Mouse (Mus musculus): ENCODE results near the gene Mtrex.

Gene Mtrex

GRCm38 (mm10) chr13:112927287-112928001, at the start of gene Mtrex, which contains the start of gene Dhx29:
TSS of gene Mtrex (minus strand) at chr13:112927398.
TSS of gene Dhx29 (plus strand) at chr13:112927454.
- peak; percentile 99 for DNase-seq (ENCODE audit: low spot score)

GRCm38 (mm10) chr13:112976720-112977119, 49.5 kb upstream of the Mtrex start:
- DNase-seq (ENCODE audit: low spot score), result no peak

- DNase-seq (ENCODE audit: low spot score), result no peak
Observed at GRCm38 (mm10) chr13:112967267-112967666, 40.1 kb upstream of the Mtrex start.

- DNase-seq (ENCODE audit: low spot score), result no peak
Observed at GRCm38 (mm10) chr13:112964421-112964820, 37.2 kb upstream of the Mtrex start.

DNA sequence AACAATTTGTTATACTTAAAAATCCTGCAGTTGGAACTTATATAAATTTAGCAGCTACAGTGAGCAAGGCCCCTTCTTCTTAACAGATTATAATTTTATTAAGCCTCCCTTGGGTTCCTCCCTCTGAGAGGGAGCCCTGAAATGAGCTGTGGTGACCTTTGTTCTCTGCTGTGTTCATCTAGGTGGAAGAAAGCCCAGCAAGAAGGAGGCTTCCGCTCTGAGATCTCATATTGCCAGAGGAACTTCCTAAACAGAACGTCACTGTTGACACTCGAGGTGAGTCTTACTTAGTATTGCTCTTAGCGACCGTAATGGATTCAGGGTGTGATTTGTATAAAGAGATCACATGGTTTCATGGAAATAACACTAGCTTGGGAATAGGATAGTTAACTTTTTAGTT, 35.9 kb upstream of the Mtrex start:
- no peak for DNase-seq (ENCODE audit: low spot score)

- DNase-seq (ENCODE audit: low spot score), result no peak
Observed at GRCm38 (mm10) chr13:112954067-112954466, 26.9 kb upstream of the Mtrex start.

DNA sequence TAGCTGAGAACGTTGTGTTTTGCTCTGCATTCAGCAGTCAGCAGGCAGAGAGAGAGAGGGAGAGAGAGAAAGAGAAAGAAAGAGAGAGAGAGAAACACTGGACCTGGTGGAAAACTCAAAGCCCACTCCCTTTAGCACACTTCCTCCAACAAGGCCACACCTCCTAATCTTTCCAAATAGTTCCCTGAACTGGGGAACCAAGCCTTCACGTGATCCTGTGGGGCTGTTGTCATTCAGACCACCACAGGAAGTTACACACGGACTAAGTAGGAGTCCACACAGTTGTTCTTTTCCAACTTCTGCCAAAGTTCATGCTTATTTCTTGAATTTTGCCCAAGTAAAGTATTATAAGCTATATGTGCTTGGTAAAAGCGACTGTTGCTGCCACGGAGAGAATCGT, 18.7 kb upstream of the Mtrex start:
- DNase-seq (ENCODE audit: low spot score), result no peak

DNA sequence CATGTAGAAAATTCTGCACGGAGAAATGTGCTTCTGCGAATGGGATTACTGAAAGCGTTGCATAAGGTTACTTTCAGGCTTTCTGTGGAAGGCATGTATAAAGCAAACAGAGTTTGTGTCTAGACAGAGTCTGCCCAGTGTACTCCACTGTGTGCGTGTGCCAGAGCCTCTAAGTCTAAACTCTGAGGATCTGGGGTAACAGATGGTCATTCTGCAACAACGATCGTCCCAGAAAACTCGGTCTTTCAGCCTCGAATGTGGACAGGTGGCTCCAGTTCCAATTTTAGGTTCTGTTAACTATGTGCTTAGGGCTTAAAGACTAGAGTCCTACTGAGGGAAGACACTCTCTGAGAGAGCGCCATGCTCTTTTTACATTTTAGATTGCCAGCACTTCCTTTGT, 18.1 kb upstream of the Mtrex start:
- no peak for DNase-seq (ENCODE audit: low spot score)

- no peak for DNase-seq (ENCODE audit: low spot score)
Observed at GRCm38 (mm10) chr13:112941879-112942330, 14.7 kb upstream of the Mtrex start.

- DNase-seq (ENCODE audit: low spot score), result no peak
Observed at GRCm38 (mm10) chr13:112938130-112938529, 10.9 kb upstream of the Mtrex start.

DNA sequence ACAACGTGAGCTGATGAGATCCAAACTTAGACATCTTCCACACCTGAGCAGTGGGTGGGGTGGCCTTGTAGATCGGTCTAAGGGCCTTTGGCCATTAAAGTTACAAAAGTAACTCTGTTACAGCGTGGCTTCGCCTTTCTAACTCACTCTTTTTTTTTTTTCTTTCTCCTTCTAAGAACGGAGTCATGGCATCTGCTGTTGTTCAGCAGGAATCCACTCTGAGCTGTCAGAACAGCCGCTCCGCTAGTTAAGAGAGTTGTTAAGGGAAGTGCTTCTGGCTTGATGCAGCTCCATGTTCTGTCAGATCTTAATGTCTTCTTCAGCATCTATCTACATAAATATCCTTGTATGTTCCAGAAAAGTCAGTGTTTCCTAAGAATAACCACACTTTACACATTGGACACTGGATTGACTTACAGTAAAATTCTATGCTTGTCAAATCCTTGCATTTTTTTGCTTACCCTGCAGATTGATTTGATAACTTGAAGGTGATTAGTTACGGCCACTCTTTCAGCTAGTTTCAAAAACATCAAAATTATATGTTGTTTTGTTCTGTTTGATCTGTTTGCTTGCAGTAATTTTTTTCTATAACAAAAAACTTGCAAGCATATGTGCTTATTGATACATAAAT, 955 bp upstream of the Mtrex start:
- DNase-seq (ENCODE audit: low spot score), result no peak

DNA sequence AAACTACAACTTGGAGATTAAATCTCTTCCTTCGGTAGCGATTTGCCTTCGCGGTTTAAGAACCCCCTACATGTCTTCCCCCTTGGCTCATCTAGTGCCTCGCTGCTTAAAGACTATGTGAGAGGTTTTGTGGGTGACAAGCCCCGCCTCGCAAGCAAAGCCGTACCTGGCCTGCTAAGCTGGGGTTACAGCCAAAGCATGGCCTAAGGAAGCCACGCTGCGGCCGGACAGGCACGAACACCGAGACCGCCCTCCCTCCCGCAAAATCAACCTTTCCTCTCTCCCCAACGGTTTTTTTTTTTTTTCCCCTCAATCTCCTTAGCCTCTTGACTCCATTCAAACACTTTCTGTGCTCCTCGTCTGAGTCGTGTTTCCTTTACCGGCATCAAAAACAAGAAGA, 402 bp downstream of the Mtrex start:
- DNase-seq (ENCODE audit: low spot score), result peak; percentile 24

DNA sequence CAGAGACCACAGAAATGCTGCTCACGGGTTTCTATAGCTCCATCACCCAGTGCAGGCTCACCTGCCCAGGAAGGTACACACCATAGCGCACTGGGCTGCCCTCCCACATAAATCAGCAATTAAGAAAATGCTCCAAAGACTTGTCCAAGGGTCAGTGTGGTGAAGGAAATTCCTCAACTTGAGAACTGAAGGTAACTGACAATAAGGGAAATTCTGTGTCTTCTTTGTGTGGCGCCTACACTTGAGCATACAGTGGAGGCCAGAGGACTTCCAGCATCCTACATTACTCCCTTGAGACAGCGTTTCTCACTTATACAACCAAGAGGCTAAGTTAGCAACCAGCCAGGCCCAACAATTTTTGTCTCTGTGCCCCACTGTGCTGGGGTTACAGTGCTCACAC, 1.2 kb downstream of the Mtrex start:
- DNase-seq (ENCODE audit: low spot score), result no peak

DNA sequence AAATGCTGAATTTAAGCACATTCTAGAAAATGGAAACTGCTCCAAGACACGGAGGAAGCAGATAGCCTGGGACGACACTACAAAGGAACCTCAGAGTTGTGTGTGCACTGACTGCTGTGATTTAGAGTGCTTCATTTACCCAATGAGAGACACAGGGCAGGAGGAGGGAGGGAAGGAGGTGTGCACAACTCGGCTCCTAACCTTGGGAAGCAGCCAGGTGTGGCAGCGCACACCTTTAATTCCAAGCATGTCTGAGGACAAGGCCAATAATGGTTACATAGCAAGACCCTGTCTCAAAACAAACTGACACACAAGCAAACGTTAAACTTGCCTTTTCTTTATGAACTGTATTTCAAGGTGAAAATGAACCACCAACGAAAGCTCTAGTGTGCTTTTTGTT, 1.9 kb downstream of the Mtrex start:
- no peak for DNase-seq (ENCODE audit: low spot score)

- DNase-seq (ENCODE audit: low spot score), result no peak
Observed at GRCm38 (mm10) chr13:112920906-112921305, 6.3 kb downstream of the Mtrex start.

GRCm38 (mm10) chr13:112919141-112919865, 7.9 kb downstream of the Mtrex start:
- DNase-seq (ENCODE audit: low spot score), result no peak

GRCm38 (mm10) chr13:112910434-112910833, 16.8 kb downstream of the Mtrex start:
- DNase-seq (ENCODE audit: low spot score), result no peak

- DNase-seq (ENCODE audit: low spot score), result no peak
Observed at GRCm38 (mm10) chr13:112909663-112910062, 17.5 kb downstream of the Mtrex start.

GRCm38 (mm10) chr13:112902176-112902575, 25.0 kb downstream of the Mtrex start:
- no peak for DNase-seq (ENCODE audit: low spot score)

DNA sequence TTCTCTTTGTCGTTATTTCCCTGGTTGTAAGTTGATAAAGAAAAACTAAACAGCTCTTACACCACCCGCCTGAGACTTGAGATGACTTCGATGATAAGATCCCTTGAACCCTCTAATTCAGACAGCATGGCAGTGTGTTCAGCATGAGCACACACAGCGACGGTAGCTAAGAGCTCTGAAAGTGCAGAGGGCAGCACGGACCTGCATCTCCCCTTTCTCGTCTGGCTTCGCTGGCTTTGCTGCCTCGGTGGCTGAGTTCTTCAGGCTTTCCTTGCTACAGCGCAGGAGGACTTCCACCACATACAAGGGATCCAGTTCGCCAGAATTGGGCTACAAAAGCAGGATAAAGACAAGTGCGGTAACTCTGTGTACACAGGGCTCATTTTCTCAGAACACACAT, 40.0 kb downstream of the Mtrex start:
- DNase-seq (ENCODE audit: low spot score), result no peak

GRCm38 (mm10) chr13:112871500-112872266, 55.5 kb downstream of the Mtrex start:
- no peak for DNase-seq (ENCODE audit: low spot score)

- DNase-seq (ENCODE audit: low spot score), result no peak
Observed at GRCm38 (mm10) chr13:112870039-112870690, 57.0 kb downstream of the Mtrex start.
